Mouse (Mus musculus) embryo, embryonic 9.5 days (tissue): ENCODE measurements around the gene Hes2.
A peak's percentile ranks its signal among the peaks of the same experiment; 100 is the strongest.

Experiments
- DNase-seq: peaks from one replicate; pipeline ENCODE4 v3.0.0-alpha.2; 2017; ENCODE audit errors: extremely low spot score

Hes2 gene

GRCm38 (mm10) chr4:152159285-152159678 lies 615 bp downstream of the Hes2 start:
- no peak for DNase-seq

DNA sequence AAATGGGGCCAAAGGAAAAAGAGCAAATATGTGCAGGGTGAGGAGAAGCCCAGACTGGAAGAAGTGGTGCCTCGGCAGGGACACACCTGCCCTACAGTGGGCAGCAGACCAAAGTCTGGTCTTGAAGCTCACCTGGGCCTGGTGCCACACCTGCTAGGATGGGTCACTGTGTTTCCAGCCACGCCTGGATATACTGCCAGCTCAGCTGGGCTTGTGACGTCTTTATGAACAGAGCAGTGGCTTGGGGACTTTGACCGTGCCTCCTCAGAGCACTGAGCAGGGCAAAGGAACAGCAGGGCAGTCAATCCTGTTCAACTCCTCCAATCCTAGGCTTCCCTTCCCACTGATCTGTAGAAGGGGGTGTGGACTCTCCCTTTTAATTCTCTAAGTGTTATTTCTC lies 2.1 kb downstream of the Hes2 start:
- no peak for DNase-seq

GRCm38 (mm10) chr4:152161601-152162000 lies 2.9 kb downstream of the Hes2 start:
- DNase-seq, result no peak

DNA sequence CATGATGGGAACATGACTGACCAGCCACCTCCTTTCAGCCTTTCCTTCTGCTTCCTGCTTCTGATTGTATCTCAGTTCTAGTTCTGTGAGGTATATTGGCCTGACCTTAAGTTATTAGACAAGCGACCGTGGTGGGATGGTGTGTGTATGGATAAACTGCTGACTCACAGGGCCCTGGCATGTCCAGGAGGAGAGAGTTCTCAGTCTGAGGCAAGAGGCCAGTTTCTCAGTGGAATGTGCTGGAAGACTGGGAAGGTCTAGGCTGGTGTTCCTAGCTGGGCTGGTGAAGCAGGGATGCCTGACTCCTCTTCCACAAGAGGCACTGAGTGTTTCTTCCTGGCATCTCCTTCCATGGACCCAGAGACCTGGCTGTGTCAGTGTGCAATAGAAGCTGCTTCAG lies 4.1 kb downstream of the Hes2 start:
- DNase-seq, result no peak

GRCm38 (mm10) chr4:152165036-152165931 lies 6.6 kb downstream of the Hes2 start:
- peak; percentile 76 for DNase-seq

GRCm38 (mm10) chr4:152168052-152168451 lies 9.4 kb downstream of the Hes2 start:
- DNase-seq, result no peak

DNA sequence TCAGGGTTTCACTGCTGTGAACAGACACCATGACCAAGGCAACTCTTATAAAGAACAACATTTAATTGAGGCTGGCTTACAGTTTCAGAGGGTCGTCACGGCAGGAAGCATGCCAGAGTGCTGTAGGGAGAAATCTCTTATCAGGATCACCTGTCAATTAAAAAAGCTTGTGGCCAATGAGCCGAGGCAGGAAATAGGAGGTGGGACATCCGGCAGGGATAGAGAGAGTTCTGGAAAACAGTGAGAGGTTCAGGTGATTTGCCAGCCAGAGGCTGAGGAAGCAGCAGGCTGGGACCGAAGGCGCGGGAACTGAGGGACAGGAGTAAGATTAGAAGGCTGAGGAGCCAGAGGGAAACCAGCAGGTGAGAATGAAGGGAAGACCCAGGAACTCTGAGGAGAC lies 10.4 kb downstream of the Hes2 start:
- no peak for DNase-seq

DNA sequence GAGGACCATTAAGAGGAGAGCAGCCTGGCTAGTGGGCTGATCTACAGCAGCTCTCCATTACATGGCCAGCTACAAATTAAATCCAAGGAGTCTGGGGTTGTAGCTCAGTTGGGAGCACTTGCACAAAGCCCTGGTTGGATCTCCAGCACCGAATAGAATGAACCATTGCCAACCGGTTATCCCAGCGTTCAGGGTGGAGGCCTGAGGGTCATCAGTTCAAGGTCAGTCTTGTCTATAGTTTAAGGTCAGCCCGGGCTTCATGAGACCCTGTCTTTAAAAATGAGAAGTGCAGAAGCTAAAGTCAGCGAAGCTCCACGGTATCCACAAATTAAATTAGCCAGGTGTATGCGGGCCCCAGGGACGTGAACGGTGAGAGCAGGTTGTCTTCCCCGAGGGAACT lies 11.6 kb downstream of the Hes2 start:
- DNase-seq, result no peak

DNA sequence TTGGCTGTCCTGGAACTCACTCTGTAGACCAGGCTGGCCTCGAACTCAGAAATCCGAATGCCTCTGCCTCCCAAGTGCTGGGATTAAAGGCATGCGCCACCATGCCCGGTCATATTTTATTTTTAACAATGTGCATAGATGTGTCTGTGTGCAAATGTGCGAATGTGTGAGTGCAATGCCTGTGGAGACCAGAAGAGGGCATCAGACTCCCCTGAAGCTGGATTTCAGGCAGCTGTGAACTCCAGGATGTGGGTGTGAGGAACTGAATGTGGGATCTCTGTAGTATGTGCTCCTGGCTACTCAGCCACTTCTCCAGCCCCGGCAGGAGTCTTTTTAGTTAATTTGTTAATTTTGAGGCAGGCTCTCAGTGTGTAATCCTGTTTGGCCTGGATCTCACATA lies 12.9 kb downstream of the Hes2 start:
- no peak for DNase-seq

DNA sequence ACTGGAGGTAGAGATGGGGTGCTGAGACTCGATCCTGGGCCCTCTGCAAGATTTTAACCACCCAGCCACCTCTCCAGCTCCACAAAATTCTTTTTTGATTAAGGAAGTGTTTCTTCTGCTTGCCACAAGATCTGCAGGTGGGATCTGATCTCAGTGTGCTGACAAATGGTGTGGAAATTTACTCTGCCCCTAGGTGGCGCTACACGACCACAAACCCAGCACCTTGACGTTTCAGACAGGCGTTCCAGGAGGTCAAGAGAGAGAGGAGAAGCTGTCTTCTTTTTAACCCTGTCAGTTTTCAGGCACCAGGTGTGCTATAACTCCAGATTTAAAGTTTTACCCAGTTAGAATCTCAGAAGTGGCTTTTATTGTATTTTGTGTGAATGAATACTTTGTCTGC lies 14.4 kb downstream of the Hes2 start:
- peak; percentile 82 for DNase-seq

- DNase-seq, result no peak
Observed at GRCm38 (mm10) chr4:152173956-152174355, 15.3 kb downstream of the Hes2 start.

- DNase-seq, result no peak
Observed at GRCm38 (mm10) chr4:152176638-152177037, 18.0 kb downstream of the Hes2 start.

DNA sequence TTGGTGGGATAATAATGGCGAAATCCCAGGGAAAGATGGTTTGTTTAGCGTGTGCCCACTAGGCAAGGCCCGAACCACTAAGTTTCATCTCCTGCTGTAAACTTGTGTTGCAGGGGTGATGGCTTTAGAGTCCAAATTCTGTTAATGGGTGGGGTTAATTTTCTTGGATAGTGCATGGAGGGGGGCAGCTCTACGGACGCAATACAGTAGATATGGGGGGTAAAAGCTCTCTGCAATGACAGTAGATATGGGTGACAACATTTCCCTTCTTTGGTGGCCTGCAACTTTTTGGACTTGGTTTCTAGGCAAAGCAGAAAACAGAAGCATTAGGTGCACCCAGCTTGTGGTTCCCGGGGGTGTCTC lies 18.5 kb downstream of the Hes2 start:
- DNase-seq, result no peak

DNA sequence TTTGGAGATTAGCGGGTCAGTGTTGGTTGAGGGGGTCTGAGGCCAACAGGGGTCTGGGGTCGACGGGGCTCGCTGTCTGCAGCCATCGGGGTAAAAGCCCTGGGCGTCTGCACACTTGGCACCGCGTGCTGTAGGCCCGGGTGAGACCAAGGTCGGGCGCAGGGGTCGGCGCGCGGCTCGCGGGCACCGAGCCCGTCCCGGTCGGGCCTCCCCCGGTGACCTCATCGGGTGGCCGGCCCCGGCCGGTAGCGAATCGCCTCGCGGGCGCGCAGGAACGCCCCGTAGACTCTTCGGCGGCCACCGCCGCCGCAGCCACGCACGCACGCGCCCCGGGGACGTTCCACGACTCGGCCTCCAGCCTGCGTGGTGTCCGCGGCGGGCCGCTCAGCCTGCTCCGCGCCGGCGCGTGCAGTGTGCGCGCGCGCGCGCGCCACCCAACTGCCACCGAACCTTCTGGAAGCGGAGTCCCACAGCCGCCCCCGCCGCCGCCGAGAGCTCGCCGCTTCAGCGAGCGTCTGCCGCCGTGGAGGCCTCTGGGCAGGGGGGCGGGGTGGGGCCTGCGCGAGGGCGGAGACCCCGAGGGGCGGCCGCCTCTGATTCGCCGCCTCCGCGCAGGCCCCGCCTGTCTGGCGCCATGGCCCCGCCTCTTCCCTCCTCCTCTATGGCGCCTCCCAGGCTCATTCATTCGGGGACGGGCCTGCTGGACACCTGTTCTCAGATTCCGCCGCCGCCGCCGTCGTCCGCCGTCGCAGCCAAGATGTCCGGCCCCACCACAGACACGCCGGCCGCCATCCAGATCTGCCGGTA lies 19.1 kb downstream of the Hes2 start, which contains the start of gene Acot7:
Gene Acot7 (plus strand): TSS at position 598 of the 807 bp plus-strand sequence.
- DNase-seq, result peak; percentile 95

- DNase-seq, result no peak
Observed at GRCm38 (mm10) chr4:152178344-152178864, 19.7 kb downstream of the Hes2 start.

DNA sequence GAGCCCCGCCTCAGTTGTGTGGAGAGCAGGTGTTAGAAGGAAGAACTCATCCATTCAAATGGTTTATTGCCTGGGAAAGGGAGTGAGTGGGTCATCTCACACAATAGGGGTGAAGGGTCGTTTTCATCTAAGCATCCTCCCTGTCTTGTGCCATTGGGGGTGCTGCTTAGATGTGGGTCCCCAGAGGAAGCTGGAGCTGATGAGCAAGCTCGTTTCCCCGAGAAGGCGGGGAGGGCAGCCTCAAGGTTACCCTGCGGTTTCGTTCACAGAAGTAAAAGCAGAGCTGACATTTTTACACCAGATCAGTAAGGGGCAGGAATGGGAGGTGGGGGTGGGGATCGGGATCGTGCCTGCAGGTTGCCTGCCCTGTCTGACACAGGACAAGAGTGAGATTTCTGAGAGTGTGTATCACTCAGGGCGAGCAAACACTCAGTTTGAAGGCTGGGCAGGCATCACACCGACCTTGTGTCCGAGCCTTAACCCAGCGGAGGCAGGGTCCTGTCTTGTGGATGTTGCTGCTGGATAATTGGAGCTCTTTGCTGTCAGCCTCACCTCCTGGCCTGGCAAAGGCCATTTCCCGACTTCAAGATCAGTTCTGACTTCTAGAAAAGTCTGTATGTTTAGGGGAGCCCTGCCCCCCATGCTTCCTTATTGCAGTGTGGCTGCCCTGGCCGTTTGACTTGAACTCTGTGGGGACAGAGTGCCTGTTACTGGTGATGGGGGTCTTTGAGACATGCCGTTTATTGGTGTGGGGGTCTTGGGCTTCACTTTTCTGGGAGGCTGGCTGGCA lies 20.4 kb downstream of the Hes2 start:
- no peak for DNase-seq

GRCm38 (mm10) chr4:152179946-152180660 lies 21.4 kb downstream of the Hes2 start:
- no peak for DNase-seq

GRCm38 (mm10) chr4:152182205-152182604 lies 23.5 kb downstream of the Hes2 start:
- no peak for DNase-seq

- DNase-seq, result no peak
Observed at GRCm38 (mm10) chr4:152184353-152185035, 25.8 kb downstream of the Hes2 start.

GRCm38 (mm10) chr4:152185137-152185509 lies 26.5 kb downstream of the Hes2 start:
- DNase-seq, result peak; percentile 58
